Mouse (Mus musculus) cerebellum, postnatal 14 days (tissue): ENCODE data around the gene St8sia1.
A peak's percentile ranks its signal among the peaks of the same experiment; 100 is the strongest.

Source experiments
- DNase-seq, 2 experiments: peaks; one replicate each; pipeline ENCODE4 v3.0.0; 2021; ENCODE audit warnings: mixed read lengths in 2 of 2

Gene St8sia1

DNA sequence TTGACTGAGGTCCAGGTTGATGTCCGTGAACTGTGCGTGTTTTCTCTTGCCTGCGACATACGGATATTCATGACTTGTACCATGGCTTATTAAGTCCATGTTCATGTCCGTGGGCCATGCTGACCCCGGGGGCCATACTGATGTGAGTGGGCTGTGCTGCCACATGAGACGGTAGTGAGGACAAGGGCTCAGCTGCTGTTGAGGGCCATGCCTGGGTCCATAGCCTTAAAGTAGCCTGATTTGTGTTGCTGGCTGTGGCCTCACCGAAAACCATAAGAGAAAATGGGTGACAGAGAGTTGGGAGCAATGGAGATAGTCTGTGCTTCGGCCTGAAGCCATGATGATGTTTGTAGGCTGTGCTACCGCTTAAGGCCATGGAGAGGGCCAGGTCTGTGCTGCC lies 145.9 kb downstream of the St8sia1 start:
- DNase-seq = no peak

DNA sequence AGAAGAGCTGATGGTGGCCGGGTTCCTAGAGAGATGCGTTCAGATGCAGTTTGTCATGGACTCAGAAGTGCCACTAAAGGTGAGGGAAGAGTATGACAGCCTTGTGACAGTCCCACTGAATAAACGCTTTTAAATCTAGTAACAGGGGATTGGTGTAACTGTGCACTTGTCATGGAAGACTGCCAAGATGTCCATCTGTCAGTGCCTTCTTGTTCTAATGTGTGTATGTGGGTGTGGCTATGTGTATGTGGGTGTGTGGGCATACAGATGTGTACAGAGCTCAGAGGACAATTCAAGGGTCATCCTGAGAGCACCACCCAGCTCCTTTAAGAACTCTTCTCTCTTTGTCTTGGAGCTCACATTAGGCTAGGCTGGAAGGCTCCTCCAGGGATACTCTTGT lies 148.7 kb downstream of the St8sia1 start:
- DNase-seq = peak in 1 of 2 experiments; percentile 19

DNA sequence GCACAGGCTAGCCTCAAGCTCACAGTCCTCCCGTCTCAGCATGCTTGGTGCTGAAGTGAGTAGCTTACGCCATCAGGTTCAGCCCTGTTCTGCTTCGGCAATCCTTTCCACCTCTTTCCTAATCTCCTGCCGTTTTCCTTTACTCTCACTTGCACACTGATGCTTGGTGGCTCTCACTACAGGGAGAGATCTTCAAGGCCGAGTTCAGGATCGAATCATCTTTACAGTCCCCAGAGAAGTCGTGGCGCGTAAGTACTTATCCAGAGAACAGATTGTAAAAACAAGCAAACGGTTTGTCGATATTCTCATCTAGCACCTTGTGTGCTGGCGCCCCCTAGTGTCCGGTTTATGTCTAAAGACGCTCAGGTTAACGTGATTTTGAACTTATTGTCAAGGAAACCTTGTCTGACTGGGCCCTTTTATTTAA lies 149.7 kb downstream of the St8sia1 start:
- DNase-seq = peak; percentile 95 to 97

DNA sequence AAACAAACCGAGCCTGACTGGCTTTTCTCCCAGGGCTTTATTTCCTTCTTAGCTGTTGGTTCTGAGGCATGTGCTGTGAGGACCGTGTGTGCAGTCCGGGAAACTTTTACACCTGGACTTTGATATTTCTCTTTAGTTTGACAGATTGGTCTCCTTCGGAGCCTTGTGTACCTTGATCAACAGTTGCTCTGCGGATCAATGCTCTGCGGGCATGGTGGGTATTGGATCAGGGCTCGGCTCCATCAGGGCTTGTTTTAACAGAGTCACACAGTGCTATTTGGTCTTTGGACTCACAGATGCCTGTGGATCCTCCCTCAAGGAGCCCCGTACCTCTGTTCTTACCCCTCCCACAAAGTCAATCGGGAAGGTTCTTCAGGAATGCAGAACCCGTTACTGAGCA lies 150.2 kb downstream of the St8sia1 start:
- DNase-seq = no peak

DNA sequence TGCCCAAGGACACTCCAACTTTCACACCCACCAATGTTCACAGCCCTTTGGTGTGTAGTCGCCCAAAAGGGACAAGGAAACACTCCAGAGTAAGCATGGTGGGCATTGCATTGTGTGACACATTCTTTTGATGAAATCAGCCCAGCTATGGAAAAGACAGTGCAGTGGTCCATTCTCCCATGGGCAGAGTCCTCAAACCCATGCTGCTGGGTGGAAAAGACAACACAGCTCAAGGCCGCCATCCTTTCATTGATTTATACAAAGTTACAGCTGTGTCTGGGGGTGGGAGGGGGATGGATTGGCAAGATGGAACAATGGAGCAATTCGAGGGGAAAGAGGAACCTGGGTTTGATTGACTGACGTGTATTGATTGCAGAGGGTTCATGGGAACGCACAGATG lies 151.3 kb downstream of the St8sia1 start:
- no peak for DNase-seq

DNA sequence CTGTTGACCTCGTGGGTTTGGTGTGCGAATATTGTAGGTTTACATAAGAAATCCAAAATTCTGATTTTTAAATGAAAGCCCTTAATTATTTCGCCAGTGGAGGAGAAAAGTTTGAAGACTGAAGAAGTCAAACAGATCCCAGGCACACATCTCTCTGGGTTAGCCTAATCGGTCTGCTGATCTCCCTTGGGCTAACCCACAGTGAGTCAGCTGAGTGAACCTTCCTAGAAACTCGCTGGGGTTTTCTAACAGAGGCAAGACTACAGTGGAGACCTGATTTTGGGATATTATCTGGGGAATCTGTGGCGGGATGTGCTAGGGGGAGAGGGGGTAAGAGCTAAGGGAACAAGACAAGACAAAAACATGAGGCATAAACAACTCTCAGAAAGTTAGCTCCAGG lies 154.0 kb downstream of the St8sia1 start:
- DNase-seq = no peak

DNA sequence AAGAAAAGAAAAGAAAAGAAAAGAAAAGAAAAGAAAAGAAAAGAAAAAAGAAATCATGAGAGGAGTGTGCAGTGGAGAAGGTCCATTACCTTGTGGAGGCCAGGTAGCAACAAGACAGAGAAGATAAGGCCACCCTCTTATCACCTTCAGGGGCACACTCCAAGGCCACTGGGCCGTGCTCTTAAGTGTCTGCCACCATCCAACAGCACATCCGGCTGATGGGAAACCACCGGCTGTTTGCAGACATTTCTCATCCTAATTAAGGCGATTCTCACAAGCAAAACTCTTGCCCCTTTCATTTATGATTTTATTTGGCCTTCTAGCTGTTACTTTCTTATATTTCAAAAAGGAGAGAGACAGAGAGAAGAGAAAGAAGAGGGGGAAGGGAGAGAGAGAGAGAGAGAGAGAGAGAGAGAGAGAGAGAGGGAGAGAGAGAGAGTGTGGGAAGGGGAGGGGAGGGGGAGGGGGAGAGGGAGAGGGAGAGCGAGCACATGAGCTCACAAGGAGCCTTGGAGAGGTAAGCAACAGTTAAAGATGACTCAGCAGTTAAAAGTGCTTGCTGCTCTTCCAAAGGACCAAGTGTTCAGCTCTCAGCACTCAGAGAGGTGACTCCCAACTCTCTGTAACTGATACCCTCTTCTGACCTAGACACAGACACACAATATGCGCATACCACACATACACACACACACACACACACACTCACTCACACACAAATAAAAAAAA lies 154.7 kb downstream of the St8sia1 start:
- DNase-seq = no peak

DNA sequence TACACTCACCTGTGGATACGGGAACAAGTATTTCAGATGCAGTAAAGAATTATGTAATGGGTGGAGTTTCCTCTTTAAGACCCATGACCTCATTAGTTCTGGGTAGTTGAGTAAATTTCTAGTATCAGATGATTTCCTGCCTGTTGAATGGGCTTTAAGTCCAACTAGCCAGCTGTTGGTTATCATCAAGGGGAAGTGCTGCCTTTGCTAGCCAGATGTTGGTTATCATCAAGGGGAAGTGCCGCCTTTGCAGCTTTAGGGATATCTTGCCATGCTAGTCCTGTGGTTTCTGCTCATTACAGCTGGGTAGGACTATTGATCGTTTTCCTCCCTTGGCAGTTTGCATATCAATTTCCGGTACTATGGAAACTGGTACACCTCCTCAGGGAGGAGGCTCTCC lies 157.9 kb downstream of the St8sia1 start:
- no peak for DNase-seq

DNA sequence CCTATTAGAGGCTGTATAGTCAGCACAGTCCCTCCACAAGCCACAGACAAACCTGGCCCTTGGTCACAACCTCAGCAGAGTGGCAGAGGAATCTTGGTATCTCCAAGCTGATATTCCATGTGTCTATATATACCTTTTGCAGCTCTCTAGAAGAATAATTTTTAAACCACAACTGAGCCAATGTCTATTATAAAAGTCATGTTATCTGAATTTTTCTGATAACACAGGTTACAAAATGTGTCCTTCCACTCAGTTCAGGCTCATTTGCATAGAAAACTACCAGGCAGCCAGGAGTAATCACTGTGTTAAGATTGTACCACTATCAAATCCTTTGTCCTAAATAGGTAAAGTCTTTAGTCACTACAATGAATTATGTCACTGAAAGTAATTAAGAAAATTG lies 159.8 kb downstream of the St8sia1 start, which contains the start of gene Sult6b2:
Gene Sult6b2, minus strand, starts transcription at position 101 of the 400 bp plus-strand sequence.
- DNase-seq = no peak

DNA sequence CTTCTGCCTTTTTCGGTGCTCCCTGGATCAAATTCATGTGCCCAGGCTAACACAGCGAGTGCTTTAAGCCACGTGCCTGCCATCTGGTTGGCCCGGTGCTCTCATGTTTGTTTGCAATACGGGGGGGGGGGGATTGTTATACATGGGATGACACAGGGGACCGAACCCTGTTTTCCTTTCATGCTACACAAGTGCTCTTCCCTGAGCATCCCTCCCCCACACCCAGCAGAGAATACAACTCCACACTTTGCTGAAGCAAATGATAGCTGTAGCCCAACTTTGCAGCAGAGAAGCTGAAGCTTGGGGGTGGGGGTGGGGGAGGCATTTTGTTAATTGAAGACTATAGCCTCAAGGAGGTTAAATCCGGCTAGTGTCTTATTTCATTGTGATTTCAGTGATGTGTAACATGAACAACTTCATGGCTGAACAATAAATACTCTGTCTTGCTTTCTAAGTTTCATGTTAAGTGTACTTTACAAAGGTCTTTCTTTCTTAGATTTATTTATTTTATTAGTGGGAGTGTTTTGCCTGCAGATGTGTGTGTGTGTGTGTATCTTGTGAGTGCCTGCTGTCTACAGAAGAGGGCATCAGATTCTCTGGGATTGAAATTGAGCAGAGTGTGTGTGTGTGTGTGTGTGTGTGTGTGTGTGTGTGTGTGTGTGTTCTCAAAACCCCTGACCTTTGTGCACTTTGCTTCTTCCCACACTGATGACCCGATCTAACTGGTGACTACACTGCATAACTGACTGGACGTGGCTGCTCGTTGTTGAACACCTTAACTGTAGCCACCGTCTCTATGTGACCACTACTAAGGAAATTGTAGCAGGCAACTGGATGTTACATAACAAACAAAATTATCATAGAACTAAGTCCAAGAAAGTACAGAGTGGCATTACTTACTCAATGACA lies 161.4 kb downstream of the St8sia1 start:
- DNase-seq = no peak

DNA sequence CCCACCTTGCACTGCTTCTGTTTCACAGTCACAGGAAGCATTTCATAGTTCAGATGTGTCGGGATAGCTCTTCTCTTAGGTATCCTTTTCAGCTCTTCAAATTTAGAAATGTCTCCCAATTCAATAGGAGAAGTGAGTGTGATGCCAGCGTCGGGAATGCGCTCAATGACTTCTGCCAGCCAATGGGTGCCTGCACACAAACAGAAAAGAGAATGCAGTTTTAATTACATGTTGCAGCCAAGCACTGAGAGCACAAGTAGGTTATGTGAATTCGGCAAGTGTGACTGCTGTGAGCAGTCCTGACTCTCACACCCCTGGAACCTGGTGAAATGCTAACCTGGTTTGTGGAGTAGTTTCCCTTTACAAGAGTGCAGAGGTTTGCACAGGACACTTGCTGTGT lies 162.6 kb downstream of the St8sia1 start:
- DNase-seq = no peak

DNA sequence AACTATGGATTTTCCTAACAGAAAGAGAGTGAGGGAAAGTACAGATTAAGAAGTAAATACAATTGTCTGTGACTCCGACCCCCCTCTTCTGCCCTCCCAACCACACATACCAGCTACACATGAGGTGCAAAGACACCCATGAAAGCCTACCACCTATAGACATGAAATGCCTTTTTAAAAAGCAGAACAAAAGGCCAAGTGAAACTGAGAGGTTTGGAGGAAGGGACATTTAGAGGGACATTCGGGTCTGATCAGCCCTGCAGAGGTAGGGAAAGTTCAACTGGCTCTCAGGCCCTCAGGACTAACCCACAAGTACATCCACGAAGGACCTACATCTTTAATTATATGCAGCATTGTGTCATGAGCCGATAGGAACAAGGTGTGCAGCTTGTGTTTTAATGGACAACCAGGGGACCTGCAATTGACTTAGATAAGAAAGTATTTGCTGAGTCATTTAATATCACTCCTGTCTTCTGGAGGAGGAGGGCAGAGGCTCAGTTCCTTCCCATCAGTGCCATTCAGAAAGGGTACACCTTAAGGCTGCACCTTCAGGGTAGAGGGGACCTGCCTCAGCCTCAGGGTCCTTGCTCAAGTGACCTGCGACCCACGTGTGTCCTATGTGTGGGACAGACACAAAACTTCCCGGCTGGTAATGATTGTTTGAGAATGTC lies 164.4 kb downstream of the St8sia1 start:
- DNase-seq = no peak

DNA sequence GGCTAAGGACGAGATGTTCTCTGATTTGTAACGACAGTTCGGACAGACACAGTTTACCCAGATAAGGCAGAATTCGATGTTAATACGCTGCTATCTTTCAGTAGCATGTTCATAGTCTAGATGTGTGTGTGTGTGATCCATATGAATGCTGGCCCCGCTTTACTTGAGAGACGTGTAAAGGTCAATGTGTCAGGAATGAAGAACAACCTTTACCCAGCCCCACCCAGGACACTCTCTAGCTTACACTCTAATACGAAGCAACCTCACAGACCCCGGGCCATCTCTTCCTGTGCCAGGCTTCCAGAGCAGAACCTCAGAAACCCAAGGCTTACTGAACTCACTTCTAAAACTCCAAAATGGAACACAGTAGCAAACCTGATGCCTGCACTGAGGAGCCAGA lies 165.4 kb downstream of the St8sia1 start:
- no peak for DNase-seq

DNA sequence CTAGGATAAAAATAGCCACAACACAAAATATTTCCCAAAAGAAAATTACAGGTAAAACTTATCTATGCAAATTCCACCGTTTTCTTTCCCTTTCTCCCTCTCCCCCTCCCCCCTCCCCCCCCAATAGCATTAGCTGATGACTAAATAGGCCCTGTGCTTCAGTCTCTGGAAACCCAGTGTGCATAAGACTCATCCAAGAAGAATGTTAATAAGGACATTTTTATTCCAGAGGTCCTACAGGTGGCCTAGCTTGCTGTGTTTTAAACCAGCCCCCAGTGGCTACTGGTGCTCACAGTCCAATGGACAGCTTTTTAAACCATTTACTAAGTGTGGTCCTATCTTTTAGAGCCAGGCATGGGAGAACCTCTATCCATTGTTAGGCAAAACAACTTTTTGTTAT lies 166.3 kb downstream of the St8sia1 start:
- no peak for DNase-seq

DNA sequence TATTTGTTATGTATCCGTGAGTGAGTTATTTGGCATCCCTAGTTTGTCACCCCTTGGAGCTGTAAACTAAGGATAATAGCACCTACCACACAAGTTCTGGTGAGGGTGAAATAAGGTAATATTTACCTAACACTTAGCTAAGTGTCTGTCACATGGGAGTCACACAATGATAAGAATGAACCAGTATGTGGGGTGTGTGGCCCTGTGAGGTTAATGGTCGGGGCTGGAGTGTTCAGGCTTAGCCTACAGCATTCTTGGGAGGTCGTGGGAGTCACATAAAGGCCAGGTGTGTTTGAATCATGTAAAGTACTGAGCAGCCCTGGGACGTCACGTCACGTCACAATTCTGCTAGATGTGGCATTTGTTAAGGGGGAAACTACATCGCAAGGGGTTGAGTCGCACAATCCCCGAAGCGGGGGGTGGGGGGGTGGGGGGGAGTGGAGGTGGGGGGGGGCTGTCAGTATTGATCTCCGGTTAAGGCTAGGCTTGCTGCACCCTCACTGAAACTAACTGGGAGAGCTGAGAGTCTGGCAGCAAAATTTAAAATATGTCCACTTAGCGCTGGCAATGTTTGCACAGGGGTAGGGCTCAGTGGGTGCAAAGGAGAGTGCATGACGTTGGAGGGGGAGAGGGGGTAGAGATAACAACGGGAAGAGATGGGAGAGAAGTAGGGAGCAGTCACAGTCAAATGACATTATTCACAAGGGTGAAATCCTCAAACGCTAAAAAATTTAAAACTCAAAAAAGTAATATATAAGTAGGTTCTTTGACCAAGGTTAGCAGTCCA lies 168.4 kb downstream of the St8sia1 start:
- no peak for DNase-seq

DNA sequence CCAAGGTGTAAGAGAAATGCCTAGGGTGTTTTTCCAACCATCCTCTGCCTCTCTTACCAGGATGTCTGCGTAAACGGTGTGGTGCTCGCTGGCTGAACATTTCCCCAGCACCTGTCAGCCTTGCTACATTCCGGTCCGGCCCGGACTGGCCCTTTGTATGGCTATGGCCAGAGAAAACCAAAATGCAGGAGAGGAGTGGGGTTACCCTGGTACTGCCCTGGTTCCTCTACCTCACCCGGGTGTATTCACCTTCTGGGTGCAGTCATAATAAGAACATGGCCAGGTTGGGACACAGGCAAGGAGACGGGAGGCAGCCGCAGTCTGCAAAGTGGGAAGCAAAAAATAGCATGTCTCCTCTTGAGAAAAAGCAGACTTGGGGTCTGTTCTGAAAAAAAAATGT lies 169.2 kb downstream of the St8sia1 start:
- no peak for DNase-seq

DNA sequence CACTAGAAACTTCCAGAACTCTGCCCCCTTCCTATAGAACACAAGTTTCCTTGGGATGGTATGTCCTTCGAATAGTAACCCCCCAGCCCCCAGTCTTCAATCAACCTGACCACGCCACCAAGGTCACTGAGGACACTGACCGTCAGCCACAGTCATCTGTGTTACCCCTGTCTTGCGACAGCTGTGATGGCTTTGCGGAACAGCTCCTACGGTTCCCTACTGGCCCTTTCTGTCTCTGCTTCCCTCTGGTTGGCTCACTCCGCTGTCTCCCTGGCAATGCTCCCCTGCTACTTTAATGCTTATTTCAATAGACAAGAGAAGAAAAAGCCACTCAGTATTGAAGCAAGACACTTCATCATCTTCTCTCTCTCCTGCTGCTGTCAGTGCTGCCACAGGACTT lies 170.8 kb downstream of the St8sia1 start:
- DNase-seq = peak; percentile 29 to 48

DNA sequence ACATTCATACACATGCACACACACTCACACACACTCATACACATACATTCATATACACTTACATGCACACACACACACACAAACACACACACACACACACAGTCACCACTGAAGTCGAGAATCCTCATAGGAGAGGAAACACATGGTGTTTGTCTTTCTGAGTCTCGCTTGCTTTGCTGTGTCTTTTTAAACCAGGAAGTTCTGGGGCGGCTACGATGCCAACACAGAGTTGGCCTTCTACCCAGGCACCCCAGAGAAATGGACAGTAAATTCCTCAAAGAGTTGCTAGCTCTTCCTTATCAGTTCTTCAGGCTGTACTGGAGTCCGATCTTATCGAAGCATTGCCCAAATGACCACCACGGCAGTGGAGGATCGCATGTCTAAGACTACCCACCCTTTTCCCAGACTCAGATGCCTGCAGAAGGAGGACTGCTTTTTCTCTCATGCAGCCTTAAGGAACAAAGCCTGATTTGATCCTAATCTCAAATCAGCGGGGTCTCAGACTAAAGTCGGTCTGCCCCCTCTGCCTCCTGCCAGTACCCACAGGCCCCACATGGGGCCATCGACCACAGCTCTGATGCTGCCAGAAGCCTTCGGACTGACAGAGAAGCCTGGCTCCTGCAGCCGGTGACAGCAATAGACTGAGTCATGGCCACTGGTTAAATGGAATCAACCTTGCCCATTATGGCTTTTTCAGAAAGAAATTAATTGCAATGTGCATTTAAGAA lies 171.8 kb downstream of the St8sia1 start:
- peak; percentile 63 to 68 for DNase-seq

DNA sequence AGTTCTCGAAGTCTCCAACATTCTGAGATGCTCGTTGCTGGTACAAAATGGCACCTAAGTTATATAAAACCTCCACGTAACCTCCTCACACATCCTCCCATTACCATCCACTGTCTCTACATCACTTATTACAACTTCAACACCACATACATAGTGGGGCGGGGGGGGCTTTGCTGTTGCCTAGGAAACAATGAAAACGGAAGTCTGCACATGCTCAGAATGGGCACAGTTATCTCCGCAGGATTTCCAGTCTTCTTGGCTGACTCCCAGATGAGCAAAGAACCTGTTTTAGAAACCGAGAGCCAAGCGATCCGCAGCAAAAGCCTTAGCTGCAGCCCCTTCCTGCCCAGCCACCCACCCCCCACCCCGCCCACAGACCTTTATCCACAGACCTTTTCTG lies 174.5 kb downstream of the St8sia1 start:
- no peak for DNase-seq

DNA sequence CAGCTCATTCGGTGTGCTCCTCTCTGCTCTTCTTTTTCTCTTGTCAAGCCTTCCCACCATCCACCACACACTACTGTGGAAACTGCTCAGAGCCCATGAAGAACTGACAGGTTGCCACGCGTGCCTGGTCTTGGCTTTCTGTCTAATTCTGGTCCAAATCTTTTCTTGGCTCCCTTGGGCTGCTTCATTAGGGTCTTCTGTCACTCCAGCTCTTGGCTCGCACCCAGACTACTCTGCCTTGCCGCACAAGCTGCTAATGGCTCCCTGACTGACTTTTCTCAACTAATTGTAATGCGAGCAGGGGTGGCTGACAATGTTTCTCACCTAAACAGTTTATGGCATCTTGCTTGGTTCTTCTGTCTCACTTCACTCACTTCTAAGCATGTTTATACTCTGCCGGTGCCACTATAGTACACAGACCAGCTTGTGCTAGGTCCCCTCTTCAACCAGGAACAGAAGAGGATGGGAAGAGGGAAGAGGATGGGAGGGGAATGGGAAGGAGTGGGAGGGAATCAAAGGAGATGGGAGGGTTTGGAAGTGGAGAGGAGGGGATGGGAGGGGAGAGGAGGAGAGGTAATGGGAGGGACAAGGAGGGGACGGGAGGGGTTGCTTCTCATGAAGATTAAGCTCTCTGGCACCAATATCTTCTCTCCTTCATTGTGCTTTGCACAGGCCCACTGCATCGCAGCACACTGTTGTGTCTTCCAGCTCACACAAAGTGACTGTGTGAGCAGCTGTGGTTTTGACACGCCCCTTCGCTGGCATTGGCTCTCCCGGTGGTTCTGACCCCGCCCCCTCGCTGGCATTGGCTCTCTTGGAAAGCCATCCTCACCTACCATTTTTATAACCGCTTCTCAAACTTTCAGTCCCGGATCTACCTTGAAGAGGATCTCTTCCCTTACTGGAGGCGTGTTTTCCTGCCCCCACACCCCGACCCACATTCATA lies 175.9 kb downstream of the St8sia1 start:
- peak; percentile 55 to 80 for DNase-seq

DNA sequence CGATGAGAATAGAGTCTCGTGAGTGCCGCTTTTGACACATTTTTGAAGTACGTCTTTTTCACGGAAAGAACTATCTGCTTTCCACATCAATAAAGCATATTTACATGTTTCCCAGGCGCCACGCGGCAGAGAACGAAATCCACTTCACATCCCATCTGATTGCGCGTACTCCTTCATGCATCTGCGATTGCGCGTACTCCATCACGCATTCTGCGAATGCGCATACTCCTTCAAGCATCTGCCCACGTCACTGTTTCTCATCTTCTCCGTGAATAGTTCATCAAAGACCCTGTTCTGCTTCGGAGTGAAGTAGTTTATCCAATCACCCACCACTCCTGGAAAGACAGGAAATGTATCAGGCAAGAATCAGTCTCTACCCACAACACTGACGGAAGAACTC lies 178.1 kb downstream of the St8sia1 start:
- no peak for DNase-seq
